Mouse (Mus musculus) kidney, embryonic 16.5 days (tissue): ENCODE results near the gene Chst2. TPM values are rescaled to one million over a fixed set of nuclear protein-coding genes. Genes with fewer than 3 reads are reported as not detected.

Source experiments
- ATAC-seq: fragments of 200-750 bp; cut with Nextera tagmentation; 2 replicates; pipeline ENCODE4 v1.8.0; 2017; ENCODE audit warnings: moderate TSS enrichment; ENCODE audit not compliant: low FRiP score, low TSS enrichment
- H3K27ac ChIP-seq: fragments of 300-500 bp; sonication (generic); 2 replicates; pipeline ENCODE4 v1.5.1; 2014; ENCODE audit warnings: low read length
- H3K27me3 ChIP-seq: fragments of 300-500 bp; sonication (generic); 2 replicates; pipeline ENCODE4 v1.6.1; 2014; ENCODE audit warnings: low read length, control low read depth, mixed read lengths; ENCODE audit not compliant: insufficient read depth
- H3K36me3 ChIP-seq: fragments of 300-500 bp; sonication (generic); 2 replicates; pipeline ENCODE4 v1.6.1; 2014; ENCODE audit warnings: low read length, control low read depth, mixed read lengths; ENCODE audit not compliant: insufficient read depth
- H3K4me1 ChIP-seq: fragments of 300-500 bp; sonication (generic); 2 replicates; pipeline ENCODE4 v1.6.1; 2014; ENCODE audit warnings: low read length, control low read depth, mixed read lengths; ENCODE audit not compliant: insufficient read depth
- H3K4me2 ChIP-seq: fragments of 300-500 bp; sonication (generic); replicated peaks from 2 replicates; pipeline ENCODE4 v1.6.1; 2014; ENCODE audit warnings: low read depth, low read length
- H3K4me3 ChIP-seq: fragments of 300-500 bp; sonication (generic); 2 replicates; pipeline ENCODE4 v1.5.1; 2014; ENCODE audit warnings: mild to moderate bottlenecking, low read length
- H3K9ac ChIP-seq: fragments of 300-500 bp; sonication (generic); replicated peaks from 2 replicates; pipeline ENCODE4 v1.6.1; 2014; ENCODE audit warnings: low read length
- H3K9me3 ChIP-seq: fragments of 300-500 bp; sonication (generic); 2 replicates; pipeline ENCODE4 v1.6.1; 2016; ENCODE audit warnings: low read length, control low read depth
- WGBS: fragments of 180-500 bp; shearing (Covaris S2); extraction: QIAGEN DNeasy Blood & Tissue Kit; methylation state at CpG from one replicate; pipeline ENCODE4 v1.1.7; 2014; 5-methylcytosine and 5-hydroxymethylcytosine counted together
- polyA plus RNA-seq: library from polyadenylated mRNA; unstranded; fragments of >200 nt; fragmentation: Nextera tagmentation; extraction: Ambion mirVana; gene quantifications from 2 replicates; pipeline ENCODE4 v1.2.1, GENCODE M21; 2015

Chst2 gene
- polyA plus RNA-seq, 1 experiment from 2014 or later: 6.6 TPM

GRCm38 (mm10) chr9:95412047-95412446, 5.5 kb upstream of the Chst2 start:
- H3K4me3 ChIP-seq: no peak overlapping the region
- no peak overlapping the region for H3K9ac ChIP-seq
- no peaks in the 10 kb centered on the region for H3K27me3 ChIP-seq
- H3K4me2 ChIP-seq: no peak overlapping the region
- ATAC-seq: no peak
- WGBS: 62% methylated on average over 4 of the region's 4 CpGs
- 0 out of 2 replicates have a peak, but pooled peaks cover 2% of the 10 kb centered on the region for H3K9me3 ChIP-seq
- H3K27ac ChIP-seq: no peak overlapping the region
- H3K36me3 ChIP-seq: no peaks in the 10 kb centered on the region
- peaks cover 7% of the 10 kb centered on the region; the same call in 1 of the 2 replicates for H3K4me1 ChIP-seq

DNA sequence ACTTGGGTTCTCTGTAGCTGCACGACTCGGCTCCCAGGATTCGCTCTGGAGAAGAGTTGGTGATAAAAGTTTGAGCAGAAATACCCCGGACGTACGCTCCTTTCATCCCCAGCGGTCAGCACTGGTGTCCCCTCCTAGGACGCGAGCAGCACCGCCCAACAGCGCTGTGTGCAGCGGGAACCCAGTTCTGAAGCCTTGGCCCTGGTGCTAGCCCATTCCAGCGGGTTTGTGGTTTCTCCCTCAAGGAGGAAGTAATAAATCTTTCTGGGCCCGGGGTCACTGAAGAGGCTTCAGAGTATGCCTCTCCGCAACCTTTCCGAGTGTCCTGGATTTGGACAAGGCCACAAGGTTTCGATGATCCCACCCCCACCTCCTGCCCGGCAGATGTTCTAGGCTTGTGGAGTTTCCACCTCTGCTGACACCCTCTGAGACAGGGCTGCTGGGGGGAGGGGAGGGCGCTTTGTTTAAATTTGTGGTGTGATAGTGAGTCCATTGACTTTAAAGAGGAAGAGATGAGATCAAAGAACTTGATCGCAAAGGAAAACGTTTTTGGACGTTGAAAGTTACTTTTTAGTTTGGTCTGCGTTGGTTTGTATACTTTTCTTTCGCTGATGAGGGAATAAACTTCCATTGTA, 1.2 kb upstream of the Chst2 start:
- no peaks in the 10 kb centered on the region for H3K36me3 ChIP-seq
- under 1% methylated on average over 24 of the region's 24 CpGs for WGBS

GRCm38 (mm10) chr9:95405946-95406570, 464 bp downstream of the Chst2 start:
- ATAC-seq: peak; percentile 13
- H3K4me3 ChIP-seq: peak overlapping the region; percentile 56
- peak overlapping the region; percentile 93 for H3K4me2 ChIP-seq
- H3K9me3 ChIP-seq: no peaks in the 10 kb centered on the region
- no peaks in the 10 kb centered on the region for H3K36me3 ChIP-seq
- H3K27ac ChIP-seq: peak overlapping the region; percentile 94
- H3K4me1 ChIP-seq: peaks cover 24% of the 10 kb centered on the region
- H3K27me3 ChIP-seq: 0 out of 2 replicates have a peak, but pooled peaks cover 2% of the 10 kb centered on the region
- H3K9ac ChIP-seq: peak overlapping the region; percentile 81
- under 1% methylated on average over 69 of the region's 72 CpGs for whole genome bisulfite sequencing

More for the DNA sequence above, 1.2 kb upstream of the Chst2 start:
- peak; percentile 69 for ATAC-seq
- peak overlapping the region; percentile 94 for H3K27ac ChIP-seq
- peak overlapping the region; percentile 56 for H3K4me3 ChIP-seq
- no peaks in the 10 kb centered on the region for H3K9me3 ChIP-seq
- 0 out of 2 replicates have a peak, but pooled peaks cover 2% of the 10 kb centered on the region for H3K27me3 ChIP-seq
- H3K4me1 ChIP-seq: peaks cover 20% of the 10 kb centered on the region
- H3K4me2 ChIP-seq: peak overlapping the region; percentile 93
- peak overlapping the region; percentile 81 for H3K9ac ChIP-seq

GRCm38 (mm10) chr9:95405511-95405945, 994 bp downstream of the Chst2 start:
- under 1% methylated on average over 30 of the region's 30 CpGs for WGBS
- Histone ChIP-seq H3K4me2 (peak overlapping the region; percentile 93), H3K9ac (peak overlapping the region; percentile 81), H3K4me1 (peaks cover 24% of the 10 kb centered on the region), H3K27me3 (0 out of 2 replicates have a peak, but pooled peaks cover 2% of the 10 kb centered on the region), H3K27ac (no peak overlapping the region), H3K4me3 (peak overlapping the region; percentile 56), H3K9me3 (no peaks in the 10 kb centered on the region), H3K36me3 (no peaks in the 10 kb centered on the region)
- ATAC-seq: peak; percentile 20

- H3K36me3 ChIP-seq: no peaks in the 10 kb centered on the region
- 62% methylated on average over 38 of the region's 38 CpGs for WGBS
- H3K9me3 ChIP-seq: no peaks in the 10 kb centered on the region
- H3K4me3 ChIP-seq: peak overlapping the region; percentile 56
- 0 out of 2 replicates have a peak, but pooled peaks cover 2% of the 10 kb centered on the region for H3K27me3 ChIP-seq
- H3K4me2 ChIP-seq: peak overlapping the region; percentile 93
- H3K27ac ChIP-seq: no peak overlapping the region
- H3K9ac ChIP-seq: peak overlapping the region; percentile 81
- ATAC-seq: no peak
- H3K4me1 ChIP-seq: peaks cover 24% of the 10 kb centered on the region
These were observed 1.6 kb downstream of the Chst2 start for GRCm38 (mm10) chr9:95404811-95405465.

- no peak overlapping the region for H3K27ac ChIP-seq
- 18% methylated on average over 5 of the region's 5 CpGs for WGBS
These were observed 4.8 kb downstream of the Chst2 start for GRCm38 (mm10) chr9:95401686-95402085.

DNA sequence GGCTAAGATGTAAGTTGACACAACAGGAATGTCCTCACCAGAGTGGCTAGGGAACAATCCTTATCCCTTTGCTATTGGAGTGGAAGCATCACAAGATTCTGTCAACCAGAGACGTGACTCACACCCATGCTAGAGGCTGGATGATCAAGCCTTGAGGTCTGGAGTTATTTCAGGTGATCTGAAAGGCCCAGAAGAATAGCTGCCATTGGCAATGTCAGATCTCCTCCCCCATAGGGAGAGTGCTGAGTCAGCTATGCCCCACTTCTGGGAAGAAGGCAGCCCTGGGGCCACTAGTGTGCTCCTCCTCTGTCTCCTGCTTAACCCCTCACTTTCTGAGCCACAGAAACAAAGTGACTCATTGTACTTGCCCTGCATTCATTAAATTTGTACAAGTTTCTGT, 14.5 kb downstream of the Chst2 start:
- Histone ChIP-seq H3K9me3 (no peaks in the 10 kb centered on the region), H3K4me3 (no peak overlapping the region), H3K4me2 (no peak overlapping the region), H3K9ac (no peak overlapping the region), H3K4me1 (no peaks in the 10 kb centered on the region), H3K27ac (no peak overlapping the region), H3K27me3 (no peaks in the 10 kb centered on the region), H3K36me3 (no peaks in the 10 kb centered on the region)
- 57% methylated on average over 1 of the region's 1 CpGs for whole genome bisulfite sequencing
- ATAC-seq: no peak

More at GRCm38 (mm10) chr9:95401686-95402085, 4.8 kb downstream of the Chst2 start:
- H3K4me3 ChIP-seq: no peak overlapping the region
- 0 out of 2 replicates have a peak, but pooled peaks cover 2% of the 10 kb centered on the region for H3K27me3 ChIP-seq
- no peak overlapping the region for H3K9ac ChIP-seq
- H3K36me3 ChIP-seq: no peaks in the 10 kb centered on the region
- no peak overlapping the region for H3K4me2 ChIP-seq
- ATAC-seq: no peak
- no peaks in the 10 kb centered on the region for H3K9me3 ChIP-seq
- peaks cover 18% of the 10 kb centered on the region for H3K4me1 ChIP-seq

DNA sequence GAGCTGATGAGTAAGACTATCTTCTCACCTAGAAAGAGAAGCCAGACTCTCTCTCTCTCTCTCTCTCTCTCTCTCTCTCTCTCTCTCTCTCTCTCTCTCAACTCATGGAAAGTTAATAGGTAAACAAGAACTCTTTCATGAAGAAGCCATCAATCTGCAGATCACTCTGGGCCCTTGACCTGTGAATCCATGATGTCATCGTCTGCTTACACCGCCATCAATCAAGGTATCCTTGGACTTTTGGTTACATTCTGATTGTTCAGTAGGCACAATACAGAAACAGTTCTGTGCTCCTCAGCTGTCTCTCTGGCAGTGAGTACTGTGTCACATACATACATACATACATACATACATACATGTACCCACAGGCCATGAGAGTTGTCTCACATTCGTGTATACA, 16.6 kb downstream of the Chst2 start:
- WGBS: 83% methylated on average over 3 of the region's 3 CpGs
- no peak for ATAC-seq

GRCm38 (mm10) chr9:95387881-95388380, 18.6 kb downstream of the Chst2 start:
- 73% methylated on average over 8 of the region's 8 CpGs for WGBS
- no peak overlapping the region for H3K27ac ChIP-seq
- H3K4me3 ChIP-seq: no peak overlapping the region
- no peaks in the 10 kb centered on the region for H3K36me3 ChIP-seq
- H3K9me3 ChIP-seq: no peaks in the 10 kb centered on the region
- no peak overlapping the region for H3K4me2 ChIP-seq
- H3K9ac ChIP-seq: no peak overlapping the region
- ATAC-seq: no peak
- H3K27me3 ChIP-seq: no peaks in the 10 kb centered on the region
- no peaks in the 10 kb centered on the region for H3K4me1 ChIP-seq

More for the DNA sequence above, 16.6 kb downstream of the Chst2 start:
- Histone ChIP-seq H3K27me3 (no peaks in the 10 kb centered on the region), H3K4me1 (no peaks in the 10 kb centered on the region), H3K9ac (no peak overlapping the region), H3K4me3 (no peak overlapping the region), H3K9me3 (no peaks in the 10 kb centered on the region), H3K36me3 (no peaks in the 10 kb centered on the region), H3K4me2 (no peak overlapping the region), H3K27ac (no peak overlapping the region)
